Mouse (Mus musculus): ENCODE measurements at regions not wholly inside any gene's neighbourhood (a gene's known extent, or its start where the extent isn't known, plus 50 kb on each side); places are given as distances from the start of the nearest gene placed in this dataset.

DNA sequence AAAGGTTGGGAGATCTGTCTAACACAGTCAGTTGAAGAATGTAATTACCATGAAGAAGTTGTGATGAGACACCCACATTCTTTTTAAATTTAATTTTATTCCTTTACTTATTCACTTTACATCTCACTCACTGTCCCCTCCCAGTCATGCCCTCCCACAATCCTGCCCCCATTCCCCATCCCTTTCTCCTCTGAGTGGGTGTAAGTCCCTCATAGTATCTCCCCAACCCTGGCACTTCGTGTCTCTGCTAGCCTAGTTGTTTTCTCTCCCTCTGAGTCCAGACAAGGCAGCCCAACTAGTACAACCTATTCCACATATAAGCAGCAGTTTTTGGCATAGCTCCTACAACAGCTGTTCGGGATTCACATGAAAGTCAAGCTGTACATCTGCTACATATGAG, 487.3 kb downstream of the Gm9195 start:
- Histone ChIP-seq H3K4me1 (replicated peaks; ENCODE audit: control insufficient read depth, insufficient read depth, low read length) (no peaks in the 10 kb centered on the region), H3K9me3 (ENCODE audit: control insufficient read depth, low read length) (no peaks in the 10 kb centered on the region), H3K36me3 (ENCODE audit: control insufficient read depth, insufficient read depth, low read length) (no peaks in the 10 kb centered on the region), H3K4me2 (no peak overlapping the region), H3K4me3 (ENCODE audit: low read depth, low read length) (no peak overlapping the region), H3K27me3 (replicated peaks; ENCODE audit: control insufficient read depth, insufficient read depth, low read length) (no peaks in the 10 kb centered on the region), H3K27ac (ENCODE audit: low read depth, low read length) (no peak overlapping the region), H3K9ac (ENCODE audit: low read depth, low read length) (no peak overlapping the region)
- ATAC-seq (replicated peaks; ENCODE audit: low FRiP score) (no peak), DNase-seq (ENCODE audit: low spot score) (no peak)
- WGBS: 50% methylated on average over 2 of the region's 2 CpGs

DNA sequence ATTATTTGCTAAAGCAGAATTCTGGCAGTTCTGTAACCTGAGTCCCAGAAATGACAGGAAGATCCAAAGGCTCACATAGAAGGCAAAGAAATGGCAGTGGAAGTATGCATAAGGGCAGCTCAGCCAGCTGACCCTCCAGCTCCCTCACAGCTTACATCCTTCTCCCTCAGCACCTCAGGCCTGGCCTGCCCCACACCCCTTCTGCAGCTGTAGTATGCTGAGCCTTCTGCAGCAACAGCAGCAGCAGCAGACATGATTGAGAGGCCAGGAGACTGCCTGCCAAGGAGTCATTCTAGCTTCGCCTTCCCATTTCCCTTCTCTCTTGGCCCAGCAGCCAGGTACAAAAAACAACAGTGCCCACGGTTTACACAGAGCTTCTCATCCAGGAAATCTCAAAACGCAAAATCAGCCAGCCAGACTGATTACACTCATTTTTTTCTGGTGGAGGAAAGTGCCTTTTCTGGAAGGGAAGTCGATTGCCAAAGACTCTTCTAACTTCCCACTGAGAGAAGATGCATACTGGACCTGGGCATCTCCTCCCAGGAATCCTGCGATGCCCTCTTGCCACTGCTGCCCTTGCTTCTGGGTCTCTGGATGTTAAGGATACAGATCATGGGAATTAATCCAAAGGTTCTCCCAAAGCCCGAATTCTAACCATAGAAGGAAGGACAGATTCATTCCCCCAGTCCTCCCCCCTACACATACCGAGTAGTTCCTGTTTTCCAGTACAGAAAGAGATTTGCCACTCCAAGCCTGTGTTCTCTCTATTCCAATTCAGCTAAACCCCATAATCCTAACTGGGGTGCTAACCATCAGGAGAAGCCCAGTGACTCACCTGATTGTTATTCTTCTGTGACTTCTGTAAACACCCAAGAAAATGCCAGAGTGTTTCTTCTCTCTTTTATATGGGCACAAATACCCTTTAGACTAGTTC, 489.2 kb downstream of the Gm9195 start:
- ATAC-seq (replicated peaks; ENCODE audit: low FRiP score) (no peak), DNase-seq (ENCODE audit: low spot score) (no peak)
- no peaks in the 10 kb centered on the region for H3K9me3 ChIP-seq (ENCODE audit: control insufficient read depth, low read length)
- no peak overlapping the region for H3K4me2 ChIP-seq
- H3K9ac ChIP-seq (ENCODE audit: low read depth, low read length): no peak overlapping the region
- H3K4me3 ChIP-seq (ENCODE audit: low read depth, low read length): no peak overlapping the region
- WGBS: 37% methylated on average over 7 of the region's 7 CpGs
- no peaks in the 10 kb centered on the region for H3K27me3 ChIP-seq (replicated peaks; ENCODE audit: control insufficient read depth, insufficient read depth, low read length)
- no peak overlapping the region for H3K27ac ChIP-seq (ENCODE audit: low read depth, low read length)
- H3K36me3 ChIP-seq (ENCODE audit: control insufficient read depth, insufficient read depth, low read length): no peaks in the 10 kb centered on the region
- H3K4me1 ChIP-seq (replicated peaks; ENCODE audit: control insufficient read depth, insufficient read depth, low read length): no peaks in the 10 kb centered on the region

GRCm38 (mm10) chr14:71973016-71973415, 518.6 kb downstream of the Gm9195 start:
- no peak for DNase-seq (ENCODE audit: low spot score)

GRCm38 (mm10) chr14:71972521-71972920, 519.1 kb downstream of the Gm9195 start:
- no peak overlapping the region for H3K4me3 ChIP-seq (ENCODE audit: low read depth, low read length)
- no peak overlapping the region for H3K9ac ChIP-seq (ENCODE audit: low read depth, low read length)
- H3K9me3 ChIP-seq (ENCODE audit: control insufficient read depth, low read length): no peaks in the 10 kb centered on the region
- no peaks in the 10 kb centered on the region for H3K27me3 ChIP-seq (replicated peaks; ENCODE audit: control insufficient read depth, insufficient read depth, low read length)
- DNase-seq (ENCODE audit: low spot score) (no peak), ATAC-seq (replicated peaks; ENCODE audit: low FRiP score) (no peak)
- H3K36me3 ChIP-seq (ENCODE audit: control insufficient read depth, insufficient read depth, low read length): no peaks in the 10 kb centered on the region
- 88% methylated on average over 1 of the region's 1 CpGs for WGBS
- H3K27ac ChIP-seq (ENCODE audit: low read depth, low read length): no peak overlapping the region
- H3K4me2 ChIP-seq: no peak overlapping the region
- no peaks in the 10 kb centered on the region for H3K4me1 ChIP-seq (replicated peaks; ENCODE audit: control insufficient read depth, insufficient read depth, low read length)

More at GRCm38 (mm10) chr14:71973016-71973415, 518.6 kb downstream of the Gm9195 start:
- ATAC-seq (replicated peaks; ENCODE audit: low FRiP score): no peak
- 76% methylated on average over 4 of the region's 4 CpGs for WGBS
- Histone ChIP-seq H3K4me3 (ENCODE audit: low read depth, low read length) (no peak overlapping the region), H3K36me3 (ENCODE audit: control insufficient read depth, insufficient read depth, low read length) (no peaks in the 10 kb centered on the region), H3K27me3 (replicated peaks; ENCODE audit: control insufficient read depth, insufficient read depth, low read length) (no peaks in the 10 kb centered on the region), H3K27ac (ENCODE audit: low read depth, low read length) (no peak overlapping the region), H3K9ac (ENCODE audit: low read depth, low read length) (no peak overlapping the region), H3K4me2 (no peak overlapping the region), H3K9me3 (ENCODE audit: control insufficient read depth, low read length) (no peaks in the 10 kb centered on the region), H3K4me1 (replicated peaks; ENCODE audit: control insufficient read depth, insufficient read depth, low read length) (no peaks in the 10 kb centered on the region)

GRCm38 (mm10) chr14:71967646-71968045, 524.0 kb downstream of the Gm9195 start:
- no peak overlapping the region for H3K27ac ChIP-seq (ENCODE audit: low read depth, low read length)
- no peaks in the 10 kb centered on the region for H3K27me3 ChIP-seq (replicated peaks; ENCODE audit: control insufficient read depth, insufficient read depth, low read length)
- no peak overlapping the region for H3K4me3 ChIP-seq (ENCODE audit: low read depth, low read length)
- no peak overlapping the region for H3K4me2 ChIP-seq
- no peaks in the 10 kb centered on the region for H3K9me3 ChIP-seq (ENCODE audit: control insufficient read depth, low read length)
- H3K4me1 ChIP-seq (replicated peaks; ENCODE audit: control insufficient read depth, insufficient read depth, low read length): no peaks in the 10 kb centered on the region
- H3K9ac ChIP-seq (ENCODE audit: low read depth, low read length): no peak overlapping the region
- ATAC-seq (replicated peaks; ENCODE audit: low FRiP score) (no peak), DNase-seq (ENCODE audit: low spot score) (peak; percentile 31)
- WGBS: 68% methylated on average over 6 of the region's 6 CpGs
- H3K36me3 ChIP-seq (ENCODE audit: control insufficient read depth, insufficient read depth, low read length): no peaks in the 10 kb centered on the region

DNA sequence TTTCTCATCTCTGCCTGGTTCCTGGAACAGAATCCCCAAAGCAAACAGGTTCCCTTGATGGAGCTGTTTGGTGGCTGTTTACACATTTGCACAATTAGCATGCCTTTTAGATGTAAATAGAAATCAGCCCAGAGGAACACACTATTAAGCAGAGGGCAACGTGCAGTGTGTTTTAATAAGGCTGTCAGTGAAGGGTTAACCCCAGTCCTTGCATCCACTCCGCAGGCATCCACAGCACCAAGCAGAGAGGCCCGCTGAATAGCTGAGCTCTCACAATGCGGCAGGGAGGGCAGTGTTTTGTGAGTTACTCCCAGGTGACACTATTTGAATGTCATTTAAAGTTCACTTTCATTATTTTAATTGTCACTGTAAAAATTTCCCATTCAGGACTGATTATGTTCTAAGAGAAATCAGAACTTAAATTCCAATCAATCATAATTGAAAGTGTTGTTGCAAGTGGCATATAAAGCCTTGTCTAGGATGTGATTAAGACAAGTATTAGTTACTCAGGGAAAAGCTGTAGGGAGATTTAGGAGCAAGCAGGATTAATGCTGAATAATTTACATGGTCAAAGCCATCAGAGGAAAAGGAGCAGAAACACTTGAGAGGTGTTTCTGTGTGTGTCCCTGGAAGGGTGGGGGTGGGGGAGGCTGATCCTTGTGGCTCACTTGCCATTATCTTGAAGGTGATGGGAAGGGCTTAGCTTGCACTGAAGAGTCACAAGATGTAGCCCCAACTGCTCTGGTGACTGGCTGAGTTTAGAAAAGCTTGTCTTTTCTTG, 528.1 kb downstream of the Gm9195 start:
- no peak overlapping the region for H3K9ac ChIP-seq (ENCODE audit: low read depth, low read length)
- no peaks in the 10 kb centered on the region for H3K9me3 ChIP-seq (ENCODE audit: control insufficient read depth, low read length)
- no peaks in the 10 kb centered on the region for H3K4me1 ChIP-seq (replicated peaks; ENCODE audit: control insufficient read depth, insufficient read depth, low read length)
- no peak overlapping the region for H3K27ac ChIP-seq (ENCODE audit: low read depth, low read length)
- H3K4me3 ChIP-seq (ENCODE audit: low read depth, low read length): no peak overlapping the region
- ATAC-seq (replicated peaks; ENCODE audit: low FRiP score): no peak
- 23% methylated on average over 4 of the region's 4 CpGs for WGBS
- H3K4me2 ChIP-seq: no peak overlapping the region
- H3K27me3 ChIP-seq (replicated peaks; ENCODE audit: control insufficient read depth, insufficient read depth, low read length): no peaks in the 10 kb centered on the region
- no peak for DNase-seq (ENCODE audit: low spot score)
- no peaks in the 10 kb centered on the region for H3K36me3 ChIP-seq (ENCODE audit: control insufficient read depth, insufficient read depth, low read length)

DNA sequence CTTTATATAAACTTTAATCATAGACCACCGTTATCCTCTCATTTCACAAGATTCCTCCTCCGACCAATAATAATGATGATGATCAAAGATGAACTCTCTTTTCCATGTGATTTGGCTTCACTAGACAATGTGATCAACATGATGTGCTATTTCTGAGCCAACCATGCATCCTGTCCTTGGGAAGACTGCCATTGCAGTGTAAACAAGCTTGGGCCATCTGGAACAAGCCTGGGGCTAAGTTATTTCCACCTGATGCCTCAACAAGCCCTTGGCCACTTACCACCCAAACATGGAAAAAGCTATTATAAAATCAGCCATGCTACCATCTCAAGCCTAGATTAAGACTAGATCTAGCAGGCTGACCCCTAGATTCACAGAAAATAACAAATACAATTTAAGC, 542.9 kb downstream of the Gm9195 start:
- no peak overlapping the region for H3K9ac ChIP-seq (ENCODE audit: low read depth, low read length)
- no peak overlapping the region for H3K4me2 ChIP-seq
- no peaks in the 10 kb centered on the region for H3K36me3 ChIP-seq (ENCODE audit: control insufficient read depth, insufficient read depth, low read length)
- no peaks in the 10 kb centered on the region for H3K9me3 ChIP-seq (ENCODE audit: control insufficient read depth, low read length)
- H3K4me3 ChIP-seq (ENCODE audit: low read depth, low read length): no peak overlapping the region
- no peak for DNase-seq (ENCODE audit: low spot score)
- no peaks in the 10 kb centered on the region for H3K4me1 ChIP-seq (replicated peaks; ENCODE audit: control insufficient read depth, insufficient read depth, low read length)
- 92% methylated on average over 2 of the region's 2 CpGs for WGBS
- no peak for ATAC-seq (replicated peaks; ENCODE audit: low FRiP score)
- H3K27me3 ChIP-seq (replicated peaks; ENCODE audit: control insufficient read depth, insufficient read depth, low read length): no peaks in the 10 kb centered on the region
- H3K27ac ChIP-seq (ENCODE audit: low read depth, low read length): no peak overlapping the region

DNA sequence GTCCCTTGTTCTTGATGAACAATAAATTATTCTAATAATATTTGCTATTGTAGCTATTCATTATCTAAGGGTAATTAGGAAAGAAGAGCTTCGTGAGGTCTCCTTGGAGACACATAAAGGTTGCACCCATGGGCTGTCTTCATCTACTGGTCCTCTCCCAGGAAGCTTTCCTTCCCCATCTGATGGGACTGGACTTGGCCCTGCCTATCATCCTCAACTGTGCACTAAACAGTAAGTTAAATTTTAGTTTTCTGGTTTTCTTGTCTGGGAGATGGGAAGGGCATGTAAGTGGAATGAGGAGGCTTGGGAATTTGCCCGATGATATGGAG, 554.5 kb downstream of the Gm9195 start:
- H3K27ac ChIP-seq (ENCODE audit: low read depth, low read length): no peak overlapping the region
- H3K4me1 ChIP-seq (replicated peaks; ENCODE audit: control insufficient read depth, insufficient read depth, low read length): no peaks in the 10 kb centered on the region
- H3K36me3 ChIP-seq (ENCODE audit: control insufficient read depth, insufficient read depth, low read length): no peaks in the 10 kb centered on the region
- 74% methylated on average over 2 of the region's 2 CpGs for WGBS
- H3K9ac ChIP-seq (ENCODE audit: low read depth, low read length): no peak overlapping the region
- ATAC-seq (replicated peaks; ENCODE audit: low FRiP score) (no peak), DNase-seq (ENCODE audit: low spot score) (no peak)
- no peak overlapping the region for H3K4me3 ChIP-seq (ENCODE audit: low read depth, low read length)
- H3K4me2 ChIP-seq: no peak overlapping the region
- H3K27me3 ChIP-seq (replicated peaks; ENCODE audit: control insufficient read depth, insufficient read depth, low read length): no peaks in the 10 kb centered on the region
- H3K9me3 ChIP-seq (ENCODE audit: control insufficient read depth, low read length): no peaks in the 10 kb centered on the region

Data from liver, embryonic 11.5 days (tissue).